Mouse (Mus musculus): Measurements from ENCODE around the gene Efna5. TPM values are rescaled to one million over a fixed set of nuclear protein-coding genes. Genes with fewer than 3 reads are reported as not detected.

Gene Efna5
- polyA plus RNA-seq (2014; fragmentation: Nextera tagmentation; extraction: Ambion mirVana), result 65.4 and 67.4 TPM in 2 replicates

GRCm38 (mm10) chr17:62881176-62881790 is at the start of gene Efna5:
Efna5 (minus strand) TSS chr17:62881317.
- H3K4me1 ChIP-seq (ENCODE audit: control insufficient read depth, insufficient read depth, low read length), result no peaks in the 10 kb centered on the region
- peaks cover 3% of the 10 kb centered on the region; the same call in 1 of the 2 replicates for H3K27me3 ChIP-seq (ENCODE audit: control insufficient read depth, insufficient read depth, low read length)
- WGBS, result under 1% methylated on average over 40 of the region's 68 CpGs

GRCm38 (mm10) chr17:62915304-62915703 is 34.2 kb upstream of the Efna5 start:
- Histone ChIP-seq H3K4me2 (ENCODE audit: low read depth, low read length) (no peak overlapping the region), H3K36me3 (ENCODE audit: control insufficient read depth, insufficient read depth, low read length) (no peaks in the 10 kb centered on the region), H3K4me3 (ENCODE audit: low read depth, low read length) (no peak overlapping the region), H3K27ac (ENCODE audit: low read depth, low read length) (no peak overlapping the region), H3K9me3 (ENCODE audit: control insufficient read depth, low read length) (no peaks in the 10 kb centered on the region), H3K4me1 (ENCODE audit: control insufficient read depth, insufficient read depth, low read length) (no peaks in the 10 kb centered on the region), H3K9ac (replicated peaks; ENCODE audit: low read depth, low read length) (no peak overlapping the region), H3K27me3 (ENCODE audit: control insufficient read depth, insufficient read depth, low read length) (no peaks in the 10 kb centered on the region)
- 84% methylated on average over 4 of the region's 4 CpGs for WGBS
- ATAC-seq (ENCODE audit: low read depth), result no peak

More at GRCm38 (mm10) chr17:62881176-62881790, at the start of gene Efna5:
- H3K9me3 ChIP-seq (ENCODE audit: control insufficient read depth, low read length), result no peaks in the 10 kb centered on the region
- ATAC-seq (ENCODE audit: low read depth), result peak; percentile 44
- peak within 1 kb of the TSS; percentile 68 for H3K4me2 ChIP-seq (ENCODE audit: low read depth, low read length)
- peak within 1 kb of the TSS; percentile 86 for H3K4me3 ChIP-seq (ENCODE audit: low read depth, low read length)
- H3K36me3 ChIP-seq (ENCODE audit: control insufficient read depth, insufficient read depth, low read length), result no peaks in the 10 kb centered on the region
- peak within 1 kb of the TSS; percentile 93 for H3K27ac ChIP-seq (ENCODE audit: low read depth, low read length)
- H3K9ac ChIP-seq (replicated peaks; ENCODE audit: low read depth, low read length), result peak within 1 kb of the TSS; percentile 84

- H3K27me3 ChIP-seq (ENCODE audit: control insufficient read depth, insufficient read depth, low read length), result no peaks in the 10 kb centered on the region
- no peak overlapping the region for H3K9ac ChIP-seq (replicated peaks; ENCODE audit: low read depth, low read length)
- 0 out of 2 replicates have a peak, but pooled peaks have one; percentile 34 for ATAC-seq (ENCODE audit: low read depth)
- H3K36me3 ChIP-seq (ENCODE audit: control insufficient read depth, insufficient read depth, low read length), result no peaks in the 10 kb centered on the region
- 46% methylated on average over 16 of the region's 16 CpGs for WGBS
- 0 out of 2 replicates have a peak, but pooled peaks cover 4% of the 10 kb centered on the region for H3K4me1 ChIP-seq (ENCODE audit: control insufficient read depth, insufficient read depth, low read length)
- H3K4me3 ChIP-seq (ENCODE audit: low read depth, low read length), result no peak overlapping the region
- 0 out of 2 replicates have a peak overlapping the region, but pooled peaks have one; percentile 7 for H3K4me2 ChIP-seq (ENCODE audit: low read depth, low read length)
- no peak overlapping the region for H3K27ac ChIP-seq (ENCODE audit: low read depth, low read length)
- no peaks in the 10 kb centered on the region for H3K9me3 ChIP-seq (ENCODE audit: control insufficient read depth, low read length)
Observed at GRCm38 (mm10) chr17:62905692-62906445, 24.8 kb upstream of the Efna5 start.

- no peak for ATAC-seq (ENCODE audit: low read depth)
- whole genome bisulfite sequencing, result 83% methylated on average over 6 of the region's 6 CpGs
- no peak overlapping the region for H3K4me3 ChIP-seq (ENCODE audit: low read depth, low read length)
Observed at GRCm38 (mm10) chr17:62899066-62899465, 17.9 kb upstream of the Efna5 start.

DNA sequence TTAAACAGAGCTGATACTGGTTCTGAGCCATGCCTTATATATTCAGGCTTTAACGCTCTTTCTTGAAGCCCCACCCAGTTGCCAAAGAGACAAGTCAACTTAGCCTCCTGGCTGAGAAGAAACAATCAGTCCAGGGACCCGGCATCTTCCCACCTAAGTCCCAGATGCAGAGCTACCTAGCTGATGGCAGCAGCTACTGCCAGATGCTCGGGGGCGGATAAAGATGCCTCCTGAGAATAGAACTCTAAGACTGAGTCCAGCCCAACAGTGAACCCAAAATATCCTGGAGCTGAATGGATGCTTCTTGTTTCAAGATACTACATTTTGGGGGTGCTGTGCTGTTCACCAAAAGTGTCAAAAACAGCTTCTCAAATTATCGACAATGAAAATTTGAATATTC is 8.9 kb upstream of the Efna5 start:
- no peak for ATAC-seq (ENCODE audit: low read depth)
- Histone ChIP-seq H3K4me2 (ENCODE audit: low read depth, low read length) (no peak overlapping the region), H3K27ac (ENCODE audit: low read depth, low read length) (no peak overlapping the region), H3K36me3 (ENCODE audit: control insufficient read depth, insufficient read depth, low read length) (no peaks in the 10 kb centered on the region), H3K9me3 (ENCODE audit: control insufficient read depth, low read length) (no peaks in the 10 kb centered on the region), H3K9ac (replicated peaks; ENCODE audit: low read depth, low read length) (no peak overlapping the region), H3K4me3 (ENCODE audit: low read depth, low read length) (no peak overlapping the region), H3K27me3 (ENCODE audit: control insufficient read depth, insufficient read depth, low read length) (no peaks in the 10 kb centered on the region), H3K4me1 (ENCODE audit: control insufficient read depth, insufficient read depth, low read length) (no peaks in the 10 kb centered on the region)
- WGBS, result 92% methylated on average over 5 of the region's 5 CpGs

More at GRCm38 (mm10) chr17:62899066-62899465, 17.9 kb upstream of the Efna5 start:
- Histone ChIP-seq H3K27me3 (ENCODE audit: control insufficient read depth, insufficient read depth, low read length) (no peaks in the 10 kb centered on the region), H3K36me3 (ENCODE audit: control insufficient read depth, insufficient read depth, low read length) (no peaks in the 10 kb centered on the region), H3K4me2 (ENCODE audit: low read depth, low read length) (no peak overlapping the region), H3K9me3 (ENCODE audit: control insufficient read depth, low read length) (no peaks in the 10 kb centered on the region), H3K9ac (replicated peaks; ENCODE audit: low read depth, low read length) (no peak overlapping the region), H3K27ac (ENCODE audit: low read depth, low read length) (no peak overlapping the region), H3K4me1 (ENCODE audit: control insufficient read depth, insufficient read depth, low read length) (no peaks in the 10 kb centered on the region)

DNA sequence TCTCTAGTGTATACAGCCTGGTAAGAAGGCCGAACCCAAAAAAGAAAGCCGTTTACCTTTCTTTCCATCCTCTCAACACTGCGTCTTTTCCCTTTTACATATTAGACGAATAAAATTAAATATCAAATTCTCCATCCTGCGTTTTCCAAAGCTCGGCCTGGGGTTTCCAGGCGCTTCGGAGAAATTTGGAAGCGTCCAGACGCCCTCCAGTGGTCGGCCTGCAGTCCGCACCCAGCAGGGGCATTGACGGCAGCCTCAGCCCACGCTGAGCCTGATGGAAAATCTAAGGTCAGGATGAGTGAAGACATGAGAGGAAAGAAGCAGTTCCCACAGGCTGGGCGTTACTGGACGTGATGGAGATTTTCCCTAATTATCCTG is 3.0 kb upstream of the Efna5 start:
- under 1% methylated on average over 16 of the region's 16 CpGs for WGBS
- Histone ChIP-seq H3K4me1 (ENCODE audit: control insufficient read depth, insufficient read depth, low read length) (no peaks in the 10 kb centered on the region), H3K4me3 (ENCODE audit: low read depth, low read length) (peak overlapping the region; percentile 86), H3K27me3 (ENCODE audit: control insufficient read depth, insufficient read depth, low read length) (peaks cover 3% of the 10 kb centered on the region; the same call in 1 of the 2 replicates), H3K36me3 (ENCODE audit: control insufficient read depth, insufficient read depth, low read length) (no peaks in the 10 kb centered on the region), H3K9ac (replicated peaks; ENCODE audit: low read depth, low read length) (peak overlapping the region; percentile 35), H3K9me3 (ENCODE audit: control insufficient read depth, low read length) (no peaks in the 10 kb centered on the region), H3K4me2 (ENCODE audit: low read depth, low read length) (peak overlapping the region; percentile 68), H3K27ac (ENCODE audit: low read depth, low read length) (peak overlapping the region; percentile 93)
- no peak for ATAC-seq (ENCODE audit: low read depth)

DNA sequence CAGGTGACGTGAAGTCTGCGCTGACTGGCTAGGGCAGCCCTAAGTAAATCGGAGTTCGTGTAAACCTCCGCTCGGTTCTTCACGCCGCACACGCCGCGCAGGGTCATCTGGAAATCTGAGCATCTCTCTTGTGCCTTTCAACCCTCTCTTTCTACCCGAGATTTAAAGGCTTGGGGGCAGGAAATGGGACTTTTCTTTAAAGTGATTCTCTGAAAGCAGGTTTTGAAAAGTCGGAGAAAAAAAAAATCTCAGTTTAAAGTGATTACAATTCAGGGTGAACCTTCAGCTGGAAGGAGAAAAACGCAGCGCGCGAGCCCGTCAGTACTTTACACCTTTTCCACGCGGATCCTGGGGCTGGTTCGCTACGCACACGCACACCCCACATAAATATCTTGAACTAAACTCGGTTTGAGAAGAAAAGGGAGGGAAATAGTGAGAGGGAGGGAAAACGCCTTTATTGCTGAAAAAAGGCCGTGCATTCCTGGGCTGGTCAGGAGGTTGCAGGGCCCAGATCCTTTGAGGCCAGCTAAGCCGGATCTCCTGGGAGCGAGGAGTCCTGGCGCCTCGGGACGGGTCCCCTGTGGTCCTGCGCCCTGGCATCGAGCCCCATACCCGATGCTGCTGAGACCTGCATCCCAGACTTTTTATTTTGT is 2.5 kb upstream of the Efna5 start:
- H3K27ac ChIP-seq (ENCODE audit: low read depth, low read length), result peak overlapping the region; percentile 93
- WGBS, result under 1% methylated on average over 34 of the region's 34 CpGs

GRCm38 (mm10) chr17:62882726-62883475 is 1.8 kb upstream of the Efna5 start:
- peak overlapping the region; percentile 68 for H3K4me2 ChIP-seq (ENCODE audit: low read depth, low read length)
- no peaks in the 10 kb centered on the region for H3K36me3 ChIP-seq (ENCODE audit: control insufficient read depth, insufficient read depth, low read length)
- under 1% methylated on average over 44 of the region's 53 CpGs for WGBS
- peak overlapping the region; percentile 86 for H3K4me3 ChIP-seq (ENCODE audit: low read depth, low read length)
- H3K9me3 ChIP-seq (ENCODE audit: control insufficient read depth, low read length), result no peaks in the 10 kb centered on the region
- ATAC-seq (ENCODE audit: low read depth), result peak; percentile 86
- H3K4me1 ChIP-seq (ENCODE audit: control insufficient read depth, insufficient read depth, low read length), result no peaks in the 10 kb centered on the region
- H3K27ac ChIP-seq (ENCODE audit: low read depth, low read length), result peak overlapping the region; percentile 93
- H3K9ac ChIP-seq (replicated peaks; ENCODE audit: low read depth, low read length), result peak overlapping the region; percentile 84
- H3K27me3 ChIP-seq (ENCODE audit: control insufficient read depth, insufficient read depth, low read length), result peaks cover 3% of the 10 kb centered on the region; the same call in 1 of the 2 replicates

More for the DNA sequence above, 2.5 kb upstream of the Efna5 start:
- H3K9ac ChIP-seq (replicated peaks; ENCODE audit: low read depth, low read length), result peak overlapping the region; percentile 35
- ATAC-seq (ENCODE audit: low read depth), result peak; percentile 16; the same call in 1 of the 2 replicates
- H3K4me2 ChIP-seq (ENCODE audit: low read depth, low read length), result peak overlapping the region; percentile 68
- peak overlapping the region; percentile 86 for H3K4me3 ChIP-seq (ENCODE audit: low read depth, low read length)
- H3K36me3 ChIP-seq (ENCODE audit: control insufficient read depth, insufficient read depth, low read length), result no peaks in the 10 kb centered on the region
- peaks cover 3% of the 10 kb centered on the region; the same call in 1 of the 2 replicates for H3K27me3 ChIP-seq (ENCODE audit: control insufficient read depth, insufficient read depth, low read length)
- no peaks in the 10 kb centered on the region for H3K4me1 ChIP-seq (ENCODE audit: control insufficient read depth, insufficient read depth, low read length)
- no peaks in the 10 kb centered on the region for H3K9me3 ChIP-seq (ENCODE audit: control insufficient read depth, low read length)
